Mouse (Mus musculus) spleen, adult 2 months (tissue): Measurements from ENCODE around the gene Gba2.

Source experiments
- CTCF ChIP-seq: fragments of 200-500 bp; IDR thresholded peaks from 2 replicates; pipeline ENCODE4 v1.5.1; 2011; ENCODE audit warnings: mild to moderate bottlenecking, inconsistent platforms; ENCODE audit not compliant: insufficient read depth, insufficient read length, insufficient replicate concordance; ENCODE audit errors: extremely low read depth
- POLR2A ChIP-seq: fragments of 200-500 bp; IDR thresholded peaks from 2 replicates; pipeline ENCODE4 v1.6.1; 2011; ENCODE audit warnings: low read depth, low read length, inconsistent platforms

GRCm38 (mm10) chr4:43613060-43613730 is 34.5 kb upstream of the Gba2 start:
- TF ChIP-seq POLR2A (no peak), CTCF (no peak)
